In genomic region chr7:76560564-76561258, GRCm38 (mm10) we compare ENCODE assay signal across 15 mouse cellular contexts.
A peak's percentile ranks its signal among the peaks of the same experiment; 100 is the strongest.
DNase-seq lines count a peak whose midpoint lies in the region; ATAC-seq and TF ChIP-seq lines count a peak whose summit lies in the region.
"Had no signal": no experiment of that assay in that cellular context is flagged by ENCODE, and none has a peak within 500 bp of the region (broad histone marks: within the 10 kb centered on the region; RNA-seq: fewer than 3 reads in every experiment).

No protein-coding gene starts in this region.

- no peak for TF ChIP-seq CTCF in brain, embryonic 14.5 days (IDR thresholded peaks at IDR 0.05; ENCODE audit: borderline replicate concordance, extremely low read depth, insufficient read depth, insufficient read length)

- H3K4me1 ChIP-seq in forebrain, embryonic 13.5 days: peaks cover 17% of the 10 kb centered on the region
- no peaks in the 10 kb centered on the region for H3K4me1 ChIP-seq in midbrain, embryonic 15.5 days
- H3K4me1 ChIP-seq: megakaryocyte, embryonic 14.5 days had no signal

- H3K27me3 ChIP-seq in forebrain, embryonic 13.5 days: no peaks in the 10 kb centered on the region
- H3K27me3 ChIP-seq in midbrain, embryonic 15.5 days (replicated peaks): no peaks in the 10 kb centered on the region
- H3K27me3 ChIP-seq: megakaryocyte, embryonic 14.5 days had no signal

- DNase-seq in brain, embryonic 14.5 days (ENCODE audit: low read depth): peak; percentile 94
- peak; percentile 32 for DNase-seq in kidney, adult 9 months
- no peak for DNase-seq in right cerebral cortex, postnatal 14 days
- DNase-seq in right cerebral cortex, postnatal 4 days: no peak
- DNase-seq in lung, postnatal 10 days: no peak
- DNase-seq: adrenal gland, adult 8-10 months; cerebellum, adult 18-20 months; gastrocnemius, postnatal 36 days; heart, postnatal 36 days; left cerebral cortex, postnatal 4 days had no signal

- H3K9ac ChIP-seq in forebrain, embryonic 13.5 days: no peak overlapping the region
- no peak overlapping the region for H3K9ac ChIP-seq in midbrain, embryonic 15.5 days

- H3K4me3 ChIP-seq in forebrain, embryonic 13.5 days: no peak overlapping the region
- no peak overlapping the region for H3K4me3 ChIP-seq in midbrain, embryonic 15.5 days
- H3K4me3 ChIP-seq: erythroblast, embryonic 14.5 days; megakaryocyte, embryonic 14.5 days had no signal

- H3K27ac ChIP-seq in forebrain, embryonic 13.5 days: peak overlapping the region; percentile 17; the same call in 1 of the 2 replicates
- no peak overlapping the region for H3K27ac ChIP-seq in midbrain, embryonic 15.5 days

- H3K9me3 ChIP-seq in forebrain, embryonic 13.5 days (replicated peaks): no peaks in the 10 kb centered on the region
- no peaks in the 10 kb centered on the region for H3K9me3 ChIP-seq in midbrain, embryonic 15.5 days

- no peak overlapping the region for H3K4me2 ChIP-seq in forebrain, embryonic 13.5 days
- H3K4me2 ChIP-seq in midbrain, embryonic 15.5 days: no peak overlapping the region

- TF ChIP-seq POLR2A in brain, embryonic 14.5 days (IDR thresholded peaks at IDR 0.05; ENCODE audit: borderline replicate concordance, extremely low read depth, insufficient read depth, insufficient read length, poor library complexity, severe bottlenecking): no peak

- no peaks in the 10 kb centered on the region for H3K36me3 ChIP-seq in forebrain, embryonic 13.5 days (ENCODE audit: poor library complexity, severe bottlenecking)
- no peaks in the 10 kb centered on the region for H3K36me3 ChIP-seq in midbrain, embryonic 15.5 days (replicated peaks)

- peak; percentile 90 for ATAC-seq in forebrain, embryonic 13.5 days
- peak; percentile 66 for ATAC-seq in midbrain, embryonic 15.5 days (replicated peaks)
- no peak for ATAC-seq in frontal cortex, adult (ENCODE audit: low TSS enrichment)

Comparison
In these comparisons a context has a peak if more than half of its experiments do, and no peak if none do; other contexts are left out.
1. DNase-seq: peak in brain, embryonic 14.5 days (single experiment) and kidney, adult 9 months (single experiment); none in right cerebral cortex, postnatal 14 days (single experiment), right cerebral cortex, postnatal 4 days (single experiment) and lung, postnatal 10 days (single experiment).